Mouse (Mus musculus) ES-E14 (cell line): ENCODE measurements around the gene Raph1.

ENCODE experiments used
- CHD2 ChIP-seq: IDR thresholded peaks from 2 replicates; pipeline ENCODE4 v1.6.1; 2014; ENCODE audit warnings: mild to moderate bottlenecking, low read depth, low read length, inconsistent platforms
- MAFK ChIP-seq: IDR thresholded peaks from 2 replicates; pipeline ENCODE4 v1.6.1; 2014; ENCODE audit warnings: mild to moderate bottlenecking, low read depth, low read length, inconsistent platforms; ENCODE audit not compliant: insufficient read depth
- ZNF384 ChIP-seq: IDR thresholded peaks from 2 replicates; pipeline ENCODE4 v1.6.1; 2012; ENCODE audit warnings: low read depth, low read length, inconsistent platforms

GRCm38 (mm10) chr1:60485649-60486048 is 81.3 kb downstream of the Raph1 start:
- TF ChIP-seq MAFK (no peak), CHD2 (no peak), ZNF384 (no peak)
